Mouse (Mus musculus) limb, embryonic 13.5 days (tissue): ENCODE results near the gene Jpt2. TPM values are rescaled to one million over a fixed set of nuclear protein-coding genes. Genes with fewer than 3 reads are reported as not detected.

Experiments used
- ATAC-seq: fragments of 200-750 bp; cut with Nextera tagmentation; 2 replicates; pipeline ENCODE4 v1.8.0; 2017; ENCODE audit warnings: low read depth, moderate number of reproducible peaks, moderate TSS enrichment; ENCODE audit not compliant: low FRiP score
- H3K27ac ChIP-seq: fragments of 300-500 bp; sonication (generic); 2 replicates; pipeline ENCODE4 v1.5.1; 2015; ENCODE audit warnings: inconsistent platforms, mild to moderate bottlenecking, moderate library complexity
- H3K27me3 ChIP-seq: fragments of 300-500 bp; sonication (generic); 2 replicates; pipeline ENCODE4 v1.6.1; 2015; ENCODE audit warnings: mild to moderate bottlenecking, inconsistent platforms
- H3K36me3 ChIP-seq: fragments of 300-500 bp; sonication (generic); 2 replicates; pipeline ENCODE4 v1.6.1; 2015; ENCODE audit warnings: inconsistent platforms, mild to moderate bottlenecking, moderate library complexity
- H3K4me1 ChIP-seq: fragments of 300-500 bp; sonication (generic); 2 replicates; pipeline ENCODE4 v1.6.1; 2015; ENCODE audit warnings: inconsistent platforms
- H3K4me2 ChIP-seq: fragments of 300-500 bp; sonication (generic); replicated peaks from 2 replicates; pipeline ENCODE4 v1.6.1; 2015; ENCODE audit warnings: inconsistent platforms, mild to moderate bottlenecking, moderate library complexity
- H3K4me3 ChIP-seq: fragments of 300-500 bp; sonication (generic); 2 replicates; pipeline ENCODE4 v1.5.1; 2015; ENCODE audit warnings: moderate library complexity, mild to moderate bottlenecking, inconsistent platforms
- H3K9ac ChIP-seq: fragments of 300-500 bp; sonication (generic); 2 replicates; pipeline ENCODE4 v1.6.1; 2015; ENCODE audit warnings: mild to moderate bottlenecking, inconsistent platforms
- H3K9me3 ChIP-seq: fragments of 300-500 bp; sonication (generic); 2 replicates; pipeline ENCODE4 v1.6.1; 2016; ENCODE audit warnings: inconsistent platforms
- WGBS: fragments of 180-500 bp; shearing (Covaris S2); methylation state at CpG from one replicate; pipeline ENCODE4 v1.1.7; 2015; 5-methylcytosine and 5-hydroxymethylcytosine counted together
- polyA plus RNA-seq: library from polyadenylated mRNA; unstranded; fragments of >200 nt; fragmentation: Nextera tagmentation; extraction: Ambion mirVana; gene quantifications from 2 replicates; pipeline ENCODE4 v1.2.1, GENCODE M21; 2015

Jpt2 gene
- polyA plus RNA-seq, 1 experiment from 2014 or later: 236 TPM

DNA sequence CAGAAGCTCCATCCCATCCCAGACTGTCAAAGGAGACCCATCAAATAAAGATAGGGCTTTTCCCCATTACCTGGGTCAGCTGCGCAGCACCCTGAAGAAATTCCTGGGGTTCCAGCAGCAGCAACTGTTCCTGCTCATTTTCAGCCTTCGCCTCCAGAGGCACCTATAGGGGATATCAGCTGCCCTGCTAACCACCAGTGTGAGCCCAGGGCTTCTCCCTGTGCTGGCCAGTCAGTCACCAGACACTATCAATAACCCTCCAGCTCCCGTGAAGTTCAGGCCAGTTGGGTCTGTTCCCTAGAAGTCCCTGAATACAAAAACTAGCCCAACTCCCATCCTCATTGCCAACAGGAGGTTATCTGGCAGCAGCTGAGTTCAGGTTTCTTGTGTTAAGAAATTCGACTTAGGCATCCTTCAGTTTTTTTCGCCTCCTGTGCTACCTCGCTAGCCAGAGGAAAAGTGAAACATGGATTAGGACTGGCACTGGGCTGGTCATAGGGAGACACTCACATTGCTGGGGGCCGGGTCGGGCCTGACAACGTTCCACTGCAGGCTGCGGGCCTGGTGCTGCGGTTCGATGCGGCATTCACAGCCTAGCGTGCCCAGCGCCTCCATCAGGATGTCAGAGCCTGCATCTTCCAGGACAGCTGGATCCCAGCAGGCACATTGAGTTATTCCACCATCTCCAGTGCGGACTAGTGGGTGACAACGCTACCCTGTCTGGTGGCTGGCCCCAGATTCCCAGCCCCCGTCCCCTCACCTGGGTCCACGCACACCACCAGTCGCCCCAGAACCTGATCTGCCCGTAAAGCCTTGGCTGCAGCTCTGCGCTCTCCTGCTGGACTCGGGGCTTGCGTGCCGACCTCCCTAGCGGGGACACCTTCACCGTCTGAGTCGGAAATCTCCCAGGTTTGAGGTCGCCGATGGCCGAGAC is 66.2 kb downstream of the Jpt2 start:
- Histone ChIP-seq H3K9ac (peak overlapping the region; percentile 94), H3K36me3 (peaks cover 69% of the 10 kb centered on the region), H3K9me3 (no peaks in the 10 kb centered on the region), H3K4me1 (peaks cover 36% of the 10 kb centered on the region), H3K4me3 (peak overlapping the region; percentile 90), H3K27me3 (no peaks in the 10 kb centered on the region), H3K27ac (peak overlapping the region; percentile 87), H3K4me2 (peak overlapping the region; percentile 100)
- 0 out of 2 replicates have a peak, but pooled peaks have one; percentile 4 for ATAC-seq
- 10% methylated on average over 31 of the region's 31 CpGs for WGBS

DNA sequence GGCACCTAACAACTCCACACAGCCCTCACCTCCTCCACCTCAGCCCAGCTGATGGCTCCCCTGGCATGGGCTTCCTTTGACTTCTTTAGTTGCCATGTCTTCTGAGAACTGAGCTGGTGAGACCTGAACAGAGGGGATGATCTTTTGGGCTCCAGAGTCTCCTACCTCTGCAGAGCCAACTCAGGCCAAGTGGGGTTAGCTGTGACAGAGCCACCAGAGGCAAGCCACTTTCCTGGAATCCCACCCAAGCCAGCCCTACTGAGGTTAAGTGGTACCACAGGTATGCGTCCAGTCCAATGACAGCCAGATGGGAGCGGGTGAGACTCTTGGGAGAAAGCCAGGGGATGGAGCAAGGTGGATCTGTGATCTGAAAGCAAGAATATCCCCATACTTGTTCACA is 67.2 kb downstream of the Jpt2 start:
- peaks cover 39% of the 10 kb centered on the region for H3K4me1 ChIP-seq
- H3K4me3 ChIP-seq: peak overlapping the region; percentile 90
- H3K4me2 ChIP-seq: peak overlapping the region; percentile 100
- WGBS: 90% methylated on average over 2 of the region's 2 CpGs
- no peak for ATAC-seq
- H3K36me3 ChIP-seq: peaks cover 58% of the 10 kb centered on the region
- H3K27me3 ChIP-seq: no peaks in the 10 kb centered on the region
- 0 out of 2 replicates have a peak overlapping the region, but pooled peaks have one; percentile 94 for H3K9ac ChIP-seq
- no peaks in the 10 kb centered on the region for H3K9me3 ChIP-seq
- no peak overlapping the region for H3K27ac ChIP-seq

DNA sequence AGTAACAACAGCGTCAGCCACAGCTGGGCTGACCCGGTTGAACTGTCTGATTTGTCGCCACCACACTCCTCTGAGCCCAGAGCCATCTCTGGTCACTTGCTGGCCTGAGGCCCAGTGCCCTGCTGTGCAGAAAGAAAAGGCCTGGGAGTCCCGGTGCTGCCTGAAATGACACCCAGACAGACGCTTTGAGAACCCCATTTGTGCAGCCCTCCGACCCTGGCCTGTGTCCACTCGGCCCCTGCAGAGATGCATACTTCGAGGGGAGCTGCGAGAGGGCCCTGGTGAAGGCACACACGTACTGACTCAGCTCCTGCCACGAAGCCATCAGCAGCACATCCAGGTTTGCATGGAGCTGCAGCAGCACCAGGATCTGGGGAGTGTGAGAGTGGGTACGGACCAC is 67.7 kb downstream of the Jpt2 start:
- H3K36me3 ChIP-seq: peaks cover 53% of the 10 kb centered on the region
- H3K4me2 ChIP-seq: no peak overlapping the region
- H3K27me3 ChIP-seq: no peaks in the 10 kb centered on the region
- no peaks in the 10 kb centered on the region for H3K9me3 ChIP-seq
- H3K4me3 ChIP-seq: no peak overlapping the region
- peaks cover 42% of the 10 kb centered on the region for H3K4me1 ChIP-seq
- ATAC-seq: no peak
- H3K27ac ChIP-seq: no peak overlapping the region
- WGBS: 94% methylated on average over 12 of the region's 12 CpGs
- no peak overlapping the region for H3K9ac ChIP-seq

DNA sequence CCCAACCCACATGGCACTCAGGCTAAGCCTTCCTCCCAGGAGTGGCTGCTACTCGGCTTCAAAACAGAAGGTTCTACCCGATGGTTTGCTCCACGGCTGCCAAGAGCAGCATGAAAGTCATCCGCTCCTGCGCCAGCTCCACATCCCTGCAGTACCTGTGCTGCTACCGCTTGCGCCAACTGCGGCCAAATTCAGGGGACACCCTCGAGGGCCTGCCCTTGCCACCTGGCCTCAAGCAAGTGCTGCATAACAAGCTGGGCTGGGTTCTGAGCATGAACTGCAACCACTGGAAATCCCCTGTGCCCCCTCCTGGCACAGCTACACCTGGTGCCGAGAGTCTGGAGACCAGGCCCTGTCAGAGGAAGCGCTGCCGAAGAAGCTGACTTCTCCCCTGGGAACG is 69.2 kb downstream of the Jpt2 start:
- Histone ChIP-seq H3K4me2 (no peak overlapping the region), H3K4me3 (no peak overlapping the region), H3K27me3 (no peaks in the 10 kb centered on the region), H3K4me1 (peaks cover 37% of the 10 kb centered on the region), H3K9me3 (no peaks in the 10 kb centered on the region), H3K27ac (no peak overlapping the region), H3K36me3 (peaks cover 44% of the 10 kb centered on the region), H3K9ac (no peak overlapping the region)
- 89% methylated on average over 13 of the region's 13 CpGs for WGBS
- no peak for ATAC-seq

DNA sequence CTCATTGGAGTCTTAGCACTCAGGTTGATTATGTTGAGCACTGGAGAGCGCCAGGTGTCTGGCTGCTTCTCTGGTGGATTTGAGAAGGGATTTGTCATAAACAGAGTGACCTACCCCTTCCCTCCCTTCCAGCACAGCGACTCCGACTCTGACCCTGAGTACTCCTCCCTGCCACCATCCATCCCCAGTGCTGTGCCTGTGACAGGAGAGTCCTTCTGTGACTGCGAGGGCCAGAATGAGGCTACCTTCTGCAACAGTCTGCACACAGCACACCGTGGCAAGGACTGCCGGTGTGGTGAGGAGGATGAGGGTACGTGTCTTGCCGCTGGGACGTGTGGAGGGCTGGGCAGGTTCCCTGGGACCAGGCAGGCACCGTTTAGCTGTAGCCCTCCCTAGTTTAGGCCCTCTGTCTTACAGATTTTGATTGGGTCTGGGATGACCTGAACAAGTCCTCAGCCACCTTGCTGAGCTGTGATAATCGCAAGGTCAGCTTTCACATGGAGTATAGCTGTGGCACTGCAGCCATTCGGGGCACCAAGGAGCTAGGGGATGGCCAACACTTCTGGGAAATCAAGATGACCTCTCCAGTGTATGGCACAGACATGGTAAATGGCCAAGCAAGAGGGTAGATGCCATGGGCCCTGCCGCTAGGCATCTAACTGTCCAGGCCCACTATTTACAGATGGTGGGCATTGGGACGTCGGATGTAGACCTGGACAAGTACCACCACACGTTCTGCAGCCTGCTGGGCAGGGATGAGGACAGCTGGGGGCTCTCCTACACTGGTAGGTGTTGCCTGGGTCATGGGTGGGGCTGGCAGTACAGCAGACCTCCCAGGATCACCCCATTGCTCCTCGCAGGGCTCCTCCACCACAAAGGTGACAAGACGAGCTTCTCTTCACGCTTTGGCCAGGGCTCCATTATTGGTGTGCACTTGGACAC is 70.1 kb downstream of the Jpt2 start:
- Histone ChIP-seq H3K4me2 (no peak overlapping the region), H3K27ac (no peak overlapping the region), H3K27me3 (no peaks in the 10 kb centered on the region), H3K9ac (no peak overlapping the region), H3K9me3 (no peaks in the 10 kb centered on the region), H3K36me3 (peaks cover 44% of the 10 kb centered on the region), H3K4me3 (no peak overlapping the region), H3K4me1 (peaks cover 32% of the 10 kb centered on the region)
- no peak for ATAC-seq
- WGBS: 85% methylated on average over 19 of the region's 19 CpGs

DNA sequence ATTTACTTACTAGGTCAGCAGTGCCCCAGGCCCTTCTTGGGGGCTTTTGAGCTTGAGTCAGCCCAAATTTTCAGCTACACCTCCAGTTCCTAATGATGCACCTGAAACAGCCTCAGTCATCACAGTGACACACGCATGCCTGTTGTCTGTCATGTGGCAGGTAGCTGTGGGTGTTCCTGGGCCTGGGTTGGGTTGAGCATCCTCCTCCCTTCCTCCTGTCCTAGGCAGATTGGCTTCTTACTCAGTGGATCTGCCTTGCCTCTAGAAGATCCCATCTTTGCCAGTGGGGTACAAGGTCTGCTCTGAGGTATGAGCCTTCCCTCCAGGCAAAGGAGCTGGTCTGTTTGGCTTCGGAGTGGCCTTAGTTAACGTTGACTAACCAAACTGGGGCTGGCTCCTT is 71.6 kb downstream of the Jpt2 start:
- H3K9ac ChIP-seq: no peak overlapping the region
- no peaks in the 10 kb centered on the region for H3K9me3 ChIP-seq
- peaks cover 30% of the 10 kb centered on the region for H3K4me1 ChIP-seq
- no peak overlapping the region for H3K4me2 ChIP-seq
- no peaks in the 10 kb centered on the region for H3K27me3 ChIP-seq
- H3K36me3 ChIP-seq: peaks cover 53% of the 10 kb centered on the region
- WGBS: 92% methylated on average over 3 of the region's 3 CpGs
- no peak overlapping the region for H3K27ac ChIP-seq
- ATAC-seq: no peak
- H3K4me3 ChIP-seq: no peak overlapping the region

Other genes with a start within 250 kb of the Jpt2 start
- gene Rnf151, start 242.6 kb downstream of the Jpt2 start, polyA plus RNA-seq: not detected in 2 replicates
- 1,267 and 1,298 TPM in 2 replicates for gene Rps2, start 242.6 kb downstream of the Jpt2 start, polyA plus RNA-seq
- 206 and 215 TPM in 2 replicates for gene Ndufb10, start 236.2 kb downstream of the Jpt2 start, polyA plus RNA-seq
- not detected in 2 replicates for gene Rpl3l, start 232.9 kb downstream of the Jpt2 start, polyA plus RNA-seq
- gene Msrb1, start 224.0 kb downstream of the Jpt2 start, polyA plus RNA-seq: 23.1 and 26.0 TPM in 2 replicates
- 2.6 and 3.7 TPM in 2 replicates for gene Hs3st6, start 207.7 kb downstream of the Jpt2 start, polyA plus RNA-seq
- not detected in 2 replicates for gene Meiob, start 156.4 kb downstream of the Jpt2 start, polyA plus RNA-seq
- gene Hagh, start 120.5 kb downstream of the Jpt2 start, polyA plus RNA-seq: 27.6 and 28.0 TPM in 2 replicates
- 18.4 and 20.4 TPM in 2 replicates for gene Fahd1, start 110.3 kb downstream of the Jpt2 start, polyA plus RNA-seq
- gene Igfals, start 94.7 kb downstream of the Jpt2 start, polyA plus RNA-seq: 0.26 and 0.50 TPM in 2 replicates
- 49.6 and 49.8 TPM in 2 replicates for gene Nubp2, start 74.3 kb downstream of the Jpt2 start, polyA plus RNA-seq
- gene Spsb3, start 74.0 kb downstream of the Jpt2 start, polyA plus RNA-seq: 38.5 and 40.0 TPM in 2 replicates
- 33.9 and 35.6 TPM in 2 replicates for gene Eme2, start 65.6 kb downstream of the Jpt2 start, polyA plus RNA-seq
- 80.4 and 83.3 TPM in 2 replicates for gene Mrps34, start 65.6 kb downstream of the Jpt2 start, polyA plus RNA-seq
- 35.5 and 38.2 TPM in 2 replicates for gene Nme3, start 64.2 kb downstream of the Jpt2 start, polyA plus RNA-seq
- 42.7 and 45.2 TPM in 2 replicates for gene Mapk8ip3, start 23.7 kb downstream of the Jpt2 start, polyA plus RNA-seq
- gene Cramp1l, start 55.1 kb upstream of the Jpt2 start, polyA plus RNA-seq: 7.4 and 8.4 TPM in 2 replicates
- gene Ift140, start 55.4 kb upstream of the Jpt2 start, polyA plus RNA-seq: 18.7 and 22.5 TPM in 2 replicates
- 14.1 and 15.4 TPM in 2 replicates for gene Tmem204, start 122.9 kb upstream of the Jpt2 start, polyA plus RNA-seq
- gene Telo2, start 155.3 kb upstream of the Jpt2 start, polyA plus RNA-seq: 47.6 and 54.3 TPM in 2 replicates
- gene Ptx4, start 160.1 kb upstream of the Jpt2 start, polyA plus RNA-seq: 1.3 and 1.7 TPM in 2 replicates
- gene Clcn7, start 172.7 kb upstream of the Jpt2 start, polyA plus RNA-seq: 26.5 and 27.2 TPM in 2 replicates
- not detected in 2 replicates for gene Ccdc154, start 201.8 kb upstream of the Jpt2 start, polyA plus RNA-seq
- not detected in 2 replicates for gene Gm38655, start 214.8 kb upstream of the Jpt2 start, polyA plus RNA-seq
- 34.2 and 34.5 TPM in 2 replicates for gene BC003965, start 223.9 kb upstream of the Jpt2 start, polyA plus RNA-seq
- 9.7 and 11.4 TPM in 2 replicates for gene Unkl, start 227.7 kb upstream of the Jpt2 start, polyA plus RNA-seq